Mouse (Mus musculus) gastrocnemius, postnatal 4 days (tissue): ENCODE measurements around the gene Tpcn1. TPM values are rescaled to one million over a fixed set of nuclear protein-coding genes. Genes with fewer than 3 reads are reported as not detected.

ENCODE experiments used
- DNase-seq, 2 experiments: peaks; one replicate each; pipeline ENCODE4 v3.0.0; 2021 to 2022; ENCODE audit warnings: low spot score in 2 of 2, mixed read lengths in 2 of 2
- long read RNA-seq, 2 experiments: library from polyadenylated mRNA; stranded (forward); transcript quantifications; one replicate each; pipeline ENCODE4 v2.0.0; 2021
- total RNA-seq, 2 experiments: library from RNA; stranded (reverse); gene quantifications; 2 replicates each; pipeline ENCODE4 v1.2.3; 2021

Tpcn1 gene
- 10 to 100 TPM; 77.7 to 81.3 TPM for total RNA-seq
- long read RNA-seq, experiment 1, full-length matches to known transcripts: 1 of 4 reads
- long read RNA-seq, experiment 1, partial matches to known transcripts: 1 of 4 reads
- long read RNA-seq, experiment 1, other reads (novel, unspliced or antisense): 2 of 4 reads
- long read RNA-seq, experiment 2, full-length matches to known transcripts: 5 of 11 reads
- long read RNA-seq, experiment 2, partial matches to known transcripts: 2 of 11 reads
- long read RNA-seq, experiment 2, other reads (novel, unspliced or antisense): 4 of 11 reads

GRCm38 (mm10) chr5:120588569-120589094 is at the start of gene Tpcn1, which contains the start of gene Iqcd:
Tpcn1 (minus strand) TSS chr5:120588673.
Iqcd (plus strand) TSS chr5:120589016.
- peak; percentile 98 to 100 for DNase-seq

- DNase-seq: no peak
Measured at GRCm38 (mm10) chr5:120635633-120636032, 47.2 kb upstream of the Tpcn1 start.

- DNase-seq: no peak
Measured at GRCm38 (mm10) chr5:120634860-120635259, 46.4 kb upstream of the Tpcn1 start.

- DNase-seq: no peak
Measured at GRCm38 (mm10) chr5:120634131-120634530, 45.7 kb upstream of the Tpcn1 start, which contains the start of gene Cfap73. Cfap73 (minus strand) TSS chr5:120634235.

GRCm38 (mm10) chr5:120631892-120632291 is 43.4 kb upstream of the Tpcn1 start:
- DNase-seq: no peak

- no peak for DNase-seq
Measured at GRCm38 (mm10) chr5:120631128-120631527, 42.7 kb upstream of the Tpcn1 start.

GRCm38 (mm10) chr5:120628624-120629023 is 40.2 kb upstream of the Tpcn1 start:
- DNase-seq: no peak

- DNase-seq: no peak
Measured at GRCm38 (mm10) chr5:120627515-120628300, 39.2 kb upstream of the Tpcn1 start.

- no peak for DNase-seq
Measured at GRCm38 (mm10) chr5:120626399-120626798, 37.9 kb upstream of the Tpcn1 start.

- no peak for DNase-seq
Measured at GRCm38 (mm10) chr5:120624427-120624826, 36.0 kb upstream of the Tpcn1 start.

GRCm38 (mm10) chr5:120622198-120622851 is 33.9 kb upstream of the Tpcn1 start:
- no peak for DNase-seq

- DNase-seq: no peak
Measured at GRCm38 (mm10) chr5:120621846-120622197, 33.3 kb upstream of the Tpcn1 start.

- no peak for DNase-seq
Measured at GRCm38 (mm10) chr5:120621078-120621765, 32.7 kb upstream of the Tpcn1 start.

- DNase-seq: peak; percentile 59 to 75
Measured at GRCm38 (mm10) chr5:120620375-120621077, 32.1 kb upstream of the Tpcn1 start.

GRCm38 (mm10) chr5:120619201-120619600 is 30.7 kb upstream of the Tpcn1 start:
- DNase-seq: no peak

- DNase-seq: no peak
Measured at GRCm38 (mm10) chr5:120618778-120619177, 30.3 kb upstream of the Tpcn1 start.

- DNase-seq: no peak
Measured at GRCm38 (mm10) chr5:120615903-120616302, 27.4 kb upstream of the Tpcn1 start.

- DNase-seq: peak; percentile 97 to 100
Measured at GRCm38 (mm10) chr5:120612822-120613604, 24.5 kb upstream of the Tpcn1 start.

- DNase-seq: peak; percentile 91 to 97
Measured at GRCm38 (mm10) chr5:120612442-120612821, 24.0 kb upstream of the Tpcn1 start, which contains the start of the genes Rita1 and Ddx54. Rita1 (minus strand) TSS chr5:120612589. Ddx54 (plus strand) TSS chr5:120612739.
